Mouse (Mus musculus): ENCODE results near the gene Hoxb2.

- no peak for TF ChIP-seq CTCF (IDR thresholded peaks at IDR 0.05; ENCODE audit: borderline replicate concordance, control insufficient read depth, extremely low read depth, insufficient read depth, low read length, poor library complexity)
- TF ChIP-seq POLR2A (IDR thresholded peaks at IDR 0.05; ENCODE audit: control insufficient read depth, extremely low read depth, insufficient read depth, low read length, poor library complexity) = no peak
Measured at GRCm38 (mm10) chr11:96320688-96321087, 29.6 kb upstream of the Hoxb2 start.

All from thymus, adult 2 months (tissue).